Mouse (Mus musculus) liver, postnatal 0 days (tissue): ENCODE measurements at regions not wholly inside any gene's neighbourhood (a gene's known extent, or its start where the extent isn't known, plus 50 kb on each side); places are given as distances from the start of the nearest gene placed in this dataset.

Source experiments
- ATAC-seq: fragments of 200-750 bp; cut with Nextera tagmentation; 2 replicates; pipeline ENCODE4 v1.8.0; 2017; ENCODE audit warnings: mild to moderate bottlenecking, moderate library complexity
- DNase-seq: peaks from one replicate; pipeline ENCODE4 v3.0.0-alpha.2; 2016
- H3K27ac ChIP-seq: fragments of 300-500 bp; sonication (generic); 2 replicates; pipeline ENCODE4 v1.5.1; 2014; ENCODE audit warnings: antibody characterized with exemption, moderate library complexity, mild to moderate bottlenecking, low read depth
- H3K27me3 ChIP-seq: fragments of 300-500 bp; sonication (generic); 2 replicates; pipeline ENCODE4 v1.6.1; 2014; ENCODE audit warnings: low read length, control low read depth, mixed read lengths; ENCODE audit not compliant: insufficient read depth
- H3K36me3 ChIP-seq: fragments of 300-500 bp; sonication (generic); replicated peaks from 2 replicates; pipeline ENCODE4 v1.6.1; 2014; ENCODE audit warnings: mild to moderate bottlenecking, control low read depth, low read length, moderate library complexity, mixed read lengths; ENCODE audit not compliant: insufficient read depth
- H3K4me1 ChIP-seq: fragments of 300-500 bp; sonication (generic); 2 replicates; pipeline ENCODE4 v1.6.1; 2014; ENCODE audit warnings: antibody characterized with exemption, mild to moderate bottlenecking, control low read depth; ENCODE audit not compliant: insufficient read depth
- H3K4me2 ChIP-seq: fragments of 300-500 bp; sonication (generic); 2 replicates; pipeline ENCODE4 v1.6.1; 2014; ENCODE audit warnings: low read depth, mild to moderate bottlenecking, low read length, moderate library complexity, mixed read lengths
- H3K4me3 ChIP-seq: fragments of 300-500 bp; sonication (generic); 2 replicates; pipeline ENCODE4 v1.5.1; 2014; ENCODE audit warnings: low read depth, low read length
- H3K9ac ChIP-seq: fragments of 300-500 bp; sonication (generic); replicated peaks from 2 replicates; pipeline ENCODE4 v1.6.1; 2014; ENCODE audit warnings: mild to moderate bottlenecking, moderate library complexity
- H3K9me3 ChIP-seq: fragments of 300-500 bp; sonication (generic); 2 replicates; pipeline ENCODE4 v1.6.1; 2016; ENCODE audit warnings: mild to moderate bottlenecking, control low read depth, low read length, mixed read lengths
- CTCF ChIP-seq: sonication (generic); IDR thresholded peaks from 2 replicates; pipeline ENCODE4 v1.5.1; 2016; ENCODE audit warnings: antibody characterized with exemption, low read depth
- EP300 ChIP-seq: IDR thresholded peaks from 2 replicates; pipeline ENCODE4 v1.6.1; 2016; ENCODE audit warnings: antibody characterized with exemption, low read depth, mild to moderate bottlenecking
- WGBS: fragments of 180-500 bp; shearing (Covaris S2); extraction: QIAGEN DNeasy Blood & Tissue Kit; methylation state at CpG from one replicate; pipeline ENCODE4 v1.1.7; 2014; ENCODE audit not compliant: insufficient replicate concordance; 5-methylcytosine and 5-hydroxymethylcytosine counted together

GRCm38 (mm10) chr6:101488466-101488865, 110.8 kb upstream of the Pdzrn3 start:
- no peaks in the 10 kb centered on the region for H3K4me1 ChIP-seq
- DNase-seq (no peak), ATAC-seq (no peak)
- 56% methylated on average over 2 of the region's 2 CpGs for WGBS
- TF ChIP-seq CTCF (no peak), EP300 (no peak)
- no peak overlapping the region for H3K4me2 ChIP-seq
- no peaks in the 10 kb centered on the region for H3K36me3 ChIP-seq
- no peaks in the 10 kb centered on the region for H3K9me3 ChIP-seq
- no peak overlapping the region for H3K4me3 ChIP-seq
- H3K27me3 ChIP-seq, result no peaks in the 10 kb centered on the region
- no peak overlapping the region for H3K9ac ChIP-seq
- H3K27ac ChIP-seq, result no peak overlapping the region

GRCm38 (mm10) chr6:101484526-101485287, 107.0 kb upstream of the Pdzrn3 start:
- no peaks in the 10 kb centered on the region for H3K4me1 ChIP-seq
- ATAC-seq (no peak), DNase-seq (no peak)
- no peaks in the 10 kb centered on the region for H3K27me3 ChIP-seq
- WGBS, result 72% methylated on average over 12 of the region's 12 CpGs
- H3K9ac ChIP-seq, result no peak overlapping the region
- no peaks in the 10 kb centered on the region for H3K9me3 ChIP-seq
- no peak overlapping the region for H3K27ac ChIP-seq
- TF ChIP-seq CTCF (no peak), EP300 (no peak)
- H3K36me3 ChIP-seq, result no peaks in the 10 kb centered on the region
- no peak overlapping the region for H3K4me3 ChIP-seq
- no peak overlapping the region for H3K4me2 ChIP-seq

GRCm38 (mm10) chr6:101482635-101483465, 105.2 kb upstream of the Pdzrn3 start:
- no peak for ATAC-seq

GRCm38 (mm10) chr6:101473956-101474355, 96.3 kb upstream of the Pdzrn3 start:
- Histone ChIP-seq H3K4me1 (no peaks in the 10 kb centered on the region), H3K4me3 (no peak overlapping the region)
- 72% methylated on average over 1 of the region's 1 CpGs for WGBS

More at GRCm38 (mm10) chr6:101482635-101483465, 105.2 kb upstream of the Pdzrn3 start:
- Histone ChIP-seq H3K9ac (no peak overlapping the region), H3K9me3 (no peaks in the 10 kb centered on the region), H3K27ac (no peak overlapping the region), H3K4me1 (no peaks in the 10 kb centered on the region), H3K27me3 (no peaks in the 10 kb centered on the region), H3K4me3 (no peak overlapping the region), H3K4me2 (no peak overlapping the region), H3K36me3 (no peaks in the 10 kb centered on the region)
- 60% methylated on average over 9 of the region's 9 CpGs for WGBS
- TF ChIP-seq EP300 (no peak), CTCF (no peak)
- DNase-seq, result no peak

GRCm38 (mm10) chr6:101473257-101473925, 95.7 kb upstream of the Pdzrn3 start:
- no peak for DNase-seq
- no peak overlapping the region for H3K4me2 ChIP-seq
- H3K27me3 ChIP-seq, result no peaks in the 10 kb centered on the region
- no peak overlapping the region for H3K4me3 ChIP-seq
- H3K36me3 ChIP-seq, result no peaks in the 10 kb centered on the region
- ATAC-seq, result no peak
- no peak overlapping the region for H3K9ac ChIP-seq
- H3K27ac ChIP-seq, result no peak overlapping the region
- H3K9me3 ChIP-seq, result no peaks in the 10 kb centered on the region
- no peaks in the 10 kb centered on the region for H3K4me1 ChIP-seq
- WGBS, result 39% methylated on average over 5 of the region's 5 CpGs
- TF ChIP-seq EP300 (no peak), CTCF (no peak)

More at GRCm38 (mm10) chr6:101473956-101474355, 96.3 kb upstream of the Pdzrn3 start:
- no peak overlapping the region for H3K9ac ChIP-seq
- no peak overlapping the region for H3K27ac ChIP-seq
- DNase-seq (no peak), ATAC-seq (no peak)
- no peak overlapping the region for H3K4me2 ChIP-seq
- TF ChIP-seq EP300, result no peak
- no peak for TF ChIP-seq CTCF
- H3K9me3 ChIP-seq, result no peaks in the 10 kb centered on the region
- H3K36me3 ChIP-seq, result no peaks in the 10 kb centered on the region
- H3K27me3 ChIP-seq, result no peaks in the 10 kb centered on the region

- H3K4me1 ChIP-seq, result no peaks in the 10 kb centered on the region
- no peak for TF ChIP-seq EP300
- TF ChIP-seq CTCF, result no peak
- no peaks in the 10 kb centered on the region for H3K9me3 ChIP-seq
- ATAC-seq (no peak), DNase-seq (no peak)
- H3K27me3 ChIP-seq, result no peaks in the 10 kb centered on the region
- no peak overlapping the region for H3K4me3 ChIP-seq
- no peaks in the 10 kb centered on the region for H3K36me3 ChIP-seq
- 68% methylated on average over 1 of the region's 1 CpGs for WGBS
- H3K9ac ChIP-seq, result no peak overlapping the region
- no peak overlapping the region for H3K27ac ChIP-seq
- H3K4me2 ChIP-seq, result no peak overlapping the region
Measured at GRCm38 (mm10) chr6:101464910-101465309, 87.2 kb upstream of the Pdzrn3 start.
